Mouse (Mus musculus): ENCODE results near the gene Barhl2.

The Barhl2 gene

GRCm38 (mm10) chr5:106457986-106458476 is at the start of gene Barhl2:
TSS of gene Barhl2 (minus strand) at chr5:106458166.
- peak; percentile 12 for DNase-seq (ENCODE audit: low read depth)

GRCm38 (mm10) chr5:106506061-106506460 is 48.1 kb upstream of the Barhl2 start:
- DNase-seq (ENCODE audit: low read depth): no peak

- no peak for DNase-seq (ENCODE audit: low read depth)
Observed at GRCm38 (mm10) chr5:106502684-106503545, 44.9 kb upstream of the Barhl2 start.

GRCm38 (mm10) chr5:106502271-106502670 is 44.3 kb upstream of the Barhl2 start:
- no peak for DNase-seq (ENCODE audit: low read depth)

GRCm38 (mm10) chr5:106491771-106492170 is 33.8 kb upstream of the Barhl2 start:
- no peak for DNase-seq (ENCODE audit: low read depth)

- DNase-seq (ENCODE audit: low read depth): no peak
Observed at GRCm38 (mm10) chr5:106472105-106472500, 14.1 kb upstream of the Barhl2 start.

DNA sequence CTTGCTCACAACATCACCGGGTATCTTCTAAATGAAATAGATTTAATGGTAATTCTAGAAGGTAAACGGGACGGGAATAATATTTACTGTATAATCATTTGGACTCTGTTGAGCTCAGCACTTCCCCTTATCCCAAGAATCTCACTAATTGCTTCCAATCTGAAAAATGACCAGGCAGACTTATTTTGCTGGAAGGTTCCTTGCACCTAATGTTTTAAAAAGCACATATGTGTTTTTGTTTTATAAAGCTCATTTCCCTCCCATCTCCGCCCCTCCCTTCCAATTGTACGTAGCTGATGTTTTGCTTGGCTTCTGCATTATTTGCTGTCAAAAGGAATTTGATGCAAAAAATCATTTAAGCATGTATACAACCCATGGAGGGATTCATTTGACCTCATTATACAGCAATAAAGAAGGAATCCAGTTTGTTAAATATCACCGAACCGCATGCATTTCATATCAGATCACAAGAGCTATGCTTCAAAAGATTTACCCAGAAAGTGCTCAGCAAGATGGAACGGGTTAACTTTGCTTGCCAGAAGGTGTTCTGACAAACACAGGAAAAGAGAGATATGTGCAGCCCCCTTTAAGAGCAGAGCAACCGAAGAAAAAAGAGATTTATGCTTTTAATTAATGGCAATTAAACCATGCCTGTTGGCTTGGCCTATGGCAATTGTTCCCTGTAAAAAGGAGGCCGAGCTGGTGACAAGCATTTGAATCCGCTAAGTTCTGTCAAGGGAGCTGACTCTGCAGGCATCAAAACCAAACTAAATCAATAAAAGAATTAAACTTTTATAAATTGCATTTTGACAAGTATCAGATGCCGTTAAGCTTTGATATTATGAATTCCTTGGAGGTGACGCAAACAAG is 13.5 kb upstream of the Barhl2 start:
- peak; percentile 1 for DNase-seq (ENCODE audit: low read depth)

GRCm38 (mm10) chr5:106465129-106465790 is 7.3 kb upstream of the Barhl2 start:
- peak; percentile 14 for DNase-seq (ENCODE audit: low read depth)

- peak; percentile 3 for DNase-seq (ENCODE audit: low read depth)
Observed at GRCm38 (mm10) chr5:106464336-106465128, 6.6 kb upstream of the Barhl2 start.

- DNase-seq (ENCODE audit: low read depth): no peak
Observed at GRCm38 (mm10) chr5:106463661-106464191, 5.8 kb upstream of the Barhl2 start.

DNA sequence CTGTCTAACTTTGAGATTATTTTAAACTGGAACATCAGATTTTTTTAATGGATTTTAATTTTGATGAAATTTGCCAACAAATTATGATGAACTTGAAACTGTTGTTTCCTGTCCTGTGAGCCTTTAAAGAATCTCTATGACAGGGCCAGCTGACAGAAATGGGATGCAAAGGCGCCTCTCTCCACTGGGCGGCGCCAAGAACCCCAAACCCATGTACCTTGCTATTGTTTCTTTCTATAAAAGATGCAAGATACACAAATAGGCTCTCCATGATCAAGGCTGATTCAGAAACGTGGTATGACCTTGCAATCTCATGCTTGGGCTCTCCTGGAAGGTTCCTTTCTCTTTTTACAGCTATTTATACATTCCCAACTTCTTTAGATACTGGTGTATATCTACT is 3.9 kb upstream of the Barhl2 start:
- peak; percentile 70 for DNase-seq (ENCODE audit: low read depth)

DNA sequence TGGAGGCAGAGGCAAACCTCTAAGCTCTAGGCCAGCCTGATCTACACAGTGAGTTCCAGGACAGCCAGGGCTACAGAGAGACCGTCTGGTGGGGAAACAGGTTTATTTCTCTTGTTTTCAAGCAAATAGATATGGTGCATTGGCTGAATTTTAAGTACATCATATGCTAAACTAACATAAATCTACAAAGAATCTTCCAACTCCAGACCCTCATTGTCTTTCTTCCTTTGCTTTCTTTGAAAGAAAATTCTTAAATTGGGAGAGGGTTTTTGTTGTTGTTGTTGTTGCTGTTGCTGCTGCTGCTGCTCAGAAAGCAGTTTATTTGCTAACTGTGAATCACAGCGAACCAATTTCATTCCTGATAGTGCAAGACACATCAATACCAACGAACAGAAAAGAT is 3.5 kb upstream of the Barhl2 start:
- no peak for DNase-seq (ENCODE audit: low read depth)

DNA sequence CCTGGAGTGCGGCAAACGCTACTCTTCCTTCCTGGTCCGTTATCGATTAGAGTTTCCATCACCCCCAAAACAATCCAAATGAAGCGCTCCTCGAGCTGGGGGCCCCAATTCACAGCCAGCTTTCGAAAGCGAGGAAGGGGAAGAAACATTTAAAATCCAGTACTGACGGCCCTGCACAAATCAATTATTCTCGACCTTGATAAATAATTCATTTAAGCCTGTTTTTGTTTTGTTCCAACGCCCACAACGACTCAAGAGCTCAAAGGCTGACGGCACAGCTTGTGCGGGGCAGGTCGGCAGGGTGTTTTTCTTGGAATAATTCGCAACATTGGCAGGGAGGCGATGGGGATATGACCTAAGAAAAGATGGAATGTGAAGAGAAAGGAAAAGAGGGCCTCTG is 2.6 kb upstream of the Barhl2 start:
- peak; percentile 2 for DNase-seq (ENCODE audit: low read depth)

DNA sequence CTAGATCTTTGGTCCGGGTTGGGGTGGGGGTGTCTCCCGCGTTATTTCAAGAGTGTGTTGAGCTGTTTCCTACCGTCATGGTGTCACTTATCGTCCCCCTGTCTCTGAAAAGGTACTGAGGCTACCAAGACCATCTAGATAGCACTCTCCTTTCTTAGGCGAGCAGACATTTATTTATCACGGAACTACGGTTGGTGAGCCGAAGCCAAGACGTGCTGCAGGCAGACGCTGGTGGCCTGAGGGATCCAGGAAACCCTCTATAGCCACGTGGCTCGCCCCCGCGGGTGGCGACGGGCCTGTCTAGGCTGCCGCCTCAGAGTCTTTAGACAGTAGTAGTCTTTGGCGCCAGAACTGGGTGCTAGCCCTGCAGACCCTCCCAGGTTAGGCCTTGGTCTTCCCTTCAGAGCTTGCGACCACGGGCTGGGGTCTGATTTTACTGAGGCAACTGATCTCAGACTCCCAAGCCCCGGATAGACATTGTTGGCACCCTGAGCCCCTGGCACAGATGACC is 2.1 kb upstream of the Barhl2 start:
- DNase-seq (ENCODE audit: low read depth): no peak

DNA sequence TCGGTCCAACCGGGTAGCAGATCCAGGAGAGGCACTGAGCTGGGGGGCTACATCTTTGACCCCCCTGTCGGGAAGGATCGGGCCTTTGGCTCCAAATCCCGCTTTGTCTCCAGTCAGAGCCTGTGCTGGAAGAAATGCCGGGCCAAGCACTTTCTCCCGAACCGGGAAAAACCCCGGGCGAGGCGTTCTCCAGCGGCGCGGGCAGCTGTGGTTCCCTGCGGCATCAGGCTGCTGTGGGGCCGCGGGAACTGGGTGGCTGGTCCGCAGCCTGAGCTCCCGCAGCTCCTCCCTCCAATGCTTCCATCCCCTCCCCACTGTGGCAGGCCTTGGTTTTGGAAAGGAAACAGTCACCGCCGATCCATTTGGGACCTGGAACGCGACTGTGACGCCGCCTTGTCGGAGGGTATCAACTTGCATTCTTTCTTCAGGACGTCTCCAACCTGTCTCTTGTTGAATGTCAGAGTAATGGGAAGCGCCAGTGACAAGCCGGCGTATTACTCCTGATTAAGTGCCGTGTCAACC is 1.2 kb upstream of the Barhl2 start:
- peak; percentile 15 for DNase-seq (ENCODE audit: low read depth)

- peak; percentile 23 for DNase-seq (ENCODE audit: low read depth)
Observed at GRCm38 (mm10) chr5:106458477-106459119, 632 bp upstream of the Barhl2 start.

DNA sequence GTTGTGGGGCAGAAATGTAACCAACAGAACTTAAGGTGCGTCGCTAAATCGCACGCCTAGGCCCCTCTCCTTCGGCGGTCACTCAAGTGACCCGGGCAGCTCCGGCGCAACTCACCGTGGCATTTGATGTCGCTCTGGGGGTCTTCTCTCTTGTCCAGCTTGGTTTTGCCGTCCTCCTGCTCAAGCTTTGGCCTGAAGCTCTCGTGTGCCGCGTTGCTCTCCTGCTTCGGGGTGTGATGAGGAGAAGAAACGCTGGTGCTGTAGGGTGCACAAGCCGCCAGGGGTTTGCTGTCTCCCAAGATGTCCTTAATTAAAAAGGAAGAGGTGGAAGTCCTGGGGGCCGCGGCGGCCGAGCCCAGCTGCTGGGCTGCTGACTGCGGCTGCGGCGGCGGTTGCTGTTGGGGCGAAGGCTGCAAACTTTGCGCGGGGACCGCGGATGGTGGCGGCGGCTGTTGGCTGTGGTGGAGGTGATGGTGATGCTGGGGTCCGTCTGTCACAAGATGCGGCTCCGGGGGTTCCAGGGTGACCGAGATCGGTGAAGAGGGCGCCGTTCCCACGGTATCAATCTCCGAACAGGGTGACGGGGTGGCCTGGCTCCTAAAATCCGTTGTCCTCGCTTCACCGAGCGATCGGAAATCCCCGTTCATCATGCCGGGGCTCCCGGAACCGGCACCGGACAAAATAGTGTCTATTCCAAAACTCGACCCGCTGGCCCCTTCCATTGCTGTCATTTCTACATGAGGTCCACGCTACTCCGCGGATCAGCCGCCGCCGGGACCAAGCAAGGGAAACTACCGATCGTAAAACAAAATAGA is 648 bp downstream of the Barhl2 start:
- peak; percentile 23 for DNase-seq (ENCODE audit: low read depth)

- DNase-seq (ENCODE audit: low read depth): no peak
Observed at GRCm38 (mm10) chr5:106455984-106456383, 2.0 kb downstream of the Barhl2 start.
